In the genomic region with DNA sequence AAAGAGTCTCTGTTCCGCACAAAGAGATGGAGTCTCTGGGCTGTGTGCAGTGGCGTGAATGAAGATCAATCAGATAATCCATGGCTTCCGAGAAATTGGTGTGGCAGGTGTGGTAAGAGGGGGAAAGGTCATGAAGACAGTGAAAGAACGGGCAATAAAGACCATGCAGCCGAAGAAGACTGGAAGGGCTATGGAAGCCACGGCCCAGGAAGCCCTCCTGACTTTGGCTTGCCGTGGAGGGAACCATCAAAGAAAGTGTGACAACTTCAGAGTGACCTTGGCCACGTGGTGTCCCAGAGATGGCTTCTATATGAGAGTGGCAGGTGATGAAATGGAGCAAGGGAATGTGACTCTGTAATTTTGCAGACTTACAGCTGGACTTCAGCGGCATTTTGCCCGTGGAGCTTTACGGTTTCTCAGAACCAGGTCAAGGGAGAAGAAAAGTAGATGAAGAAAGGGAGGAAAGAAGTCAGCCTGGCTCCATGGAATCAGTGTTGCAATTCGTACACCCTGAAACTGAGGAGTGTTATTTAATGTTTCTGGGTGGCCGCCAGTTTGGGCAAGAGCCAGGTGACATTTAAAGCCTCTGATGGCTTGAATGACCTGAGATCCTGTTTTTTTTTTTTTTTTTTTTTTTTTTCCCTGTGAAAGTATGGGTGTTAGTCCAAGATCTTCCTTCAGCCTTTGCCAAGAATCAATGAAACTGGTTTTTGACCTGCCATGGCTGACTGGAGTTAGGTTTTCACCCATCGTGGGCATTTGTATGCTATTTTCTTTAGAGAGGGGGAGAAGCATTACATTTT, we compare ENCODE assay signal across 10 mouse cellular contexts.
A peak's percentile ranks its signal among the peaks of the same experiment; 100 is the strongest.
DNase-seq lines count a peak whose midpoint lies in the region; ATAC-seq lines count a peak whose summit lies in the region.
"Had no signal": no experiment of that assay in that cellular context is flagged by ENCODE, and none has a peak within 500 bp of the region (broad histone marks: within the 10 kb centered on the region; RNA-seq: fewer than 3 reads in every experiment).

No protein-coding gene starts in this region.

- peaks cover 33% of the 10 kb centered on the region for H3K4me1 ChIP-seq in heart, embryonic 16.5 days (ENCODE audit: control insufficient read depth, insufficient read depth, low read length)
- peaks cover 28% of the 10 kb centered on the region for H3K4me1 ChIP-seq in liver, embryonic 16.5 days (ENCODE audit: control insufficient read depth, low read depth, low read length)
- peaks cover 20% of the 10 kb centered on the region for H3K4me1 ChIP-seq in embryonic facial prominence, embryonic 10.5 days

- ATAC-seq in heart, embryonic 16.5 days (replicated peaks; ENCODE audit: extremely low read depth, insufficient read depth, low FRiP score), result peak; percentile 64; the same call in 1 of the 2 replicates
- peak; percentile 45 for ATAC-seq in liver, embryonic 16.5 days (ENCODE audit: low read depth)

- 0 out of 2 replicates have a peak overlapping the region, but pooled peaks have one; percentile 1 for H3K9ac ChIP-seq in heart, embryonic 16.5 days (ENCODE audit: low read length)
- H3K9ac ChIP-seq in liver, embryonic 16.5 days (ENCODE audit: low read depth, low read length), result no peak overlapping the region

- H3K27ac ChIP-seq in heart, embryonic 16.5 days (ENCODE audit: low read length), result peak overlapping the region; percentile 75
- H3K27ac ChIP-seq in liver, embryonic 16.5 days (ENCODE audit: low read length), result no peak overlapping the region
- H3K27ac ChIP-seq in embryonic facial prominence, embryonic 10.5 days (replicated peaks), result no peak overlapping the region
- H3K27ac ChIP-seq: forebrain, embryonic 10.5 days had no signal

- DNase-seq in NIH3T3 (ENCODE audit: low read depth), result peak; percentile 27
- peak; percentile 83 for DNase-seq in adrenal gland, adult 8-10 months
- no peak for DNase-seq in layer of hippocampus, adult 18-20 months (ENCODE audit: low spot score in 2 of 2)
- no peak for DNase-seq in cerebellum, adult 18-20 months
- no peak for DNase-seq in embryonic facial prominence, embryonic 10.5 days (ENCODE audit: low spot score)
- DNase-seq: cerebellum, adult 2 months; layer of hippocampus, adult 9-11 months had no signal

- H3K9me3 ChIP-seq in heart, embryonic 16.5 days (replicated peaks; ENCODE audit: control insufficient read depth, low read length), result no peaks in the 10 kb centered on the region
- H3K9me3 ChIP-seq in liver, embryonic 16.5 days (replicated peaks; ENCODE audit: control insufficient read depth, low read length), result no peaks in the 10 kb centered on the region
- H3K9me3 ChIP-seq in embryonic facial prominence, embryonic 10.5 days, result no peaks in the 10 kb centered on the region
- H3K9me3 ChIP-seq: forebrain, embryonic 10.5 days had no signal

- peak overlapping the region; percentile 49 for H3K4me2 ChIP-seq in heart, embryonic 16.5 days (ENCODE audit: low read depth, low read length)
- peak overlapping the region; percentile 29 for H3K4me2 ChIP-seq in liver, embryonic 16.5 days (ENCODE audit: low read depth, low read length)

- peak overlapping the region; percentile 23 for H3K4me3 ChIP-seq in heart, embryonic 16.5 days (ENCODE audit: low read length)
- H3K4me3 ChIP-seq in liver, embryonic 16.5 days (ENCODE audit: low read depth, low read length), result no peak overlapping the region
- no peak overlapping the region for H3K4me3 ChIP-seq in embryonic facial prominence, embryonic 10.5 days
- H3K4me3 ChIP-seq: forebrain, embryonic 10.5 days had no signal

- no peaks in the 10 kb centered on the region for H3K27me3 ChIP-seq in heart, embryonic 16.5 days (ENCODE audit: control insufficient read depth, insufficient read depth, low read length)
- H3K27me3 ChIP-seq in liver, embryonic 16.5 days (ENCODE audit: control insufficient read depth, insufficient read depth, low read depth, low read length), result no peaks in the 10 kb centered on the region
- 0 out of 2 replicates have a peak, but pooled peaks cover 5% of the 10 kb centered on the region for H3K27me3 ChIP-seq in embryonic facial prominence, embryonic 10.5 days (replicated peaks; ENCODE audit: low read depth, poor library complexity, severe bottlenecking)

- WGBS in heart, embryonic 16.5 days, result 45% methylated on average over 14 of the region's 14 CpGs
- WGBS in liver, embryonic 16.5 days (ENCODE audit: insufficient replicate concordance), result 56% methylated on average over 14 of the region's 14 CpGs
- 87% methylated on average over 14 of the region's 14 CpGs for WGBS in embryonic facial prominence, embryonic 10.5 days

- H3K36me3 ChIP-seq in heart, embryonic 16.5 days (ENCODE audit: control insufficient read depth, insufficient read depth), result no peaks in the 10 kb centered on the region
- no peaks in the 10 kb centered on the region for H3K36me3 ChIP-seq in liver, embryonic 16.5 days (ENCODE audit: control insufficient read depth, insufficient read depth)
- no peaks in the 10 kb centered on the region for H3K36me3 ChIP-seq in embryonic facial prominence, embryonic 10.5 days (replicated peaks)
- H3K36me3 ChIP-seq: forebrain, embryonic 10.5 days had no signal

Comparison
In these comparisons a context has a peak if more than half of its experiments do, and no peak if none do; other contexts are left out.
1. DNase-seq: peak in NIH3T3 (single experiment) and adrenal gland, adult 8-10 months (single experiment); none in layer of hippocampus, adult 18-20 months (0 of 2), cerebellum, adult 18-20 months (0 of 2) and embryonic facial prominence, embryonic 10.5 days (single experiment).